Mouse (Mus musculus) 3134 (cell line): ENCODE data around the gene Cd5l.

Experiments used
- DNase-seq: peaks from one replicate; pipeline ENCODE4 v3.0.0-alpha.2; 2011; ENCODE audit warnings: low spot score; ENCODE audit not compliant: insufficient read length; ENCODE audit errors: extremely low read depth

Cd5l gene

GRCm38 (mm10) chr3:87401321-87401720 is 43.6 kb downstream of the Cd5l start:
- DNase-seq, result no peak

- peak; percentile 6 for DNase-seq
Observed at GRCm38 (mm10) chr3:87408171-87408570, 50.5 kb downstream of the Cd5l start.

- peak; percentile 6 for DNase-seq
Observed at GRCm38 (mm10) chr3:87409196-87409935, 51.7 kb downstream of the Cd5l start.

GRCm38 (mm10) chr3:87410605-87411004 is 52.9 kb downstream of the Cd5l start:
- DNase-seq, result no peak

GRCm38 (mm10) chr3:87411150-87411549 is 53.5 kb downstream of the Cd5l start:
- peak; percentile 22 for DNase-seq

- DNase-seq, result no peak
Observed at GRCm38 (mm10) chr3:87420645-87421044, 63.0 kb downstream of the Cd5l start.
